Mouse (Mus musculus) lung, embryonic 16.5 days (tissue): ENCODE results near the gene Fancc. TPM values are rescaled to one million over a fixed set of nuclear protein-coding genes. Genes with fewer than 3 reads are reported as not detected.

Experiments used
- ATAC-seq: fragments of 200-750 bp; cut with Nextera tagmentation; 2 replicates; pipeline ENCODE4 v1.8.0; 2017; ENCODE audit warnings: low read depth, mild to moderate bottlenecking, moderate library complexity
- H3K27ac ChIP-seq: fragments of 300-500 bp; sonication (generic); 2 replicates; pipeline ENCODE4 v1.5.1; 2014; ENCODE audit warnings: mild to moderate bottlenecking, control low read depth, low read length
- H3K27me3 ChIP-seq: fragments of 300-500 bp; sonication (generic); 2 replicates; pipeline ENCODE4 v1.6.1; 2014; ENCODE audit warnings: low read depth, low read length, mixed read lengths; ENCODE audit not compliant: control insufficient read depth, insufficient read depth
- H3K36me3 ChIP-seq: fragments of 300-500 bp; sonication (generic); 2 replicates; pipeline ENCODE4 v1.6.1; 2014; ENCODE audit warnings: low read length; ENCODE audit not compliant: control insufficient read depth, insufficient read depth
- H3K4me1 ChIP-seq: fragments of 300-500 bp; sonication (generic); replicated peaks from 2 replicates; pipeline ENCODE4 v1.6.1; 2014; ENCODE audit warnings: low read length, mixed read lengths; ENCODE audit not compliant: control insufficient read depth, insufficient read depth
- H3K4me2 ChIP-seq: fragments of 300-500 bp; sonication (generic); 2 replicates; pipeline ENCODE4 v1.6.1; 2014; ENCODE audit warnings: low read depth, low read length, control low read depth
- H3K4me3 ChIP-seq: fragments of 300-500 bp; sonication (generic); 2 replicates; pipeline ENCODE4 v1.5.1; 2014; ENCODE audit warnings: mild to moderate bottlenecking, low read length, control low read depth
- H3K9ac ChIP-seq: fragments of 300-500 bp; sonication (generic); 2 replicates; pipeline ENCODE4 v1.6.1; 2014; ENCODE audit warnings: low read length, control low read depth
- H3K9me3 ChIP-seq: fragments of 300-500 bp; sonication (generic); 2 replicates; pipeline ENCODE4 v1.6.1; 2016; ENCODE audit warnings: low read length; ENCODE audit not compliant: control insufficient read depth
- WGBS: fragments of 180-500 bp; shearing (Covaris S2); extraction: QIAGEN DNeasy Blood & Tissue Kit; methylation state at CpG from one replicate; pipeline ENCODE4 v1.1.7; 2014; 5-methylcytosine and 5-hydroxymethylcytosine counted together
- microRNA counts: library from miRNA; unstranded; fragments of <30 nt; microRNA quantifications from one replicate; lab custom pipeline; 2016
- microRNA-seq: library from miRNA; unstranded; fragments of <30 nt; microRNA quantifications from one replicate; pipeline ENCODE4, GENCODE M21; 2016
- polyA plus RNA-seq: library from polyadenylated mRNA; unstranded; fragments of >200 nt; fragmentation: Nextera tagmentation; extraction: Ambion mirVana; gene quantifications from 2 replicates; pipeline ENCODE4 v1.2.1, GENCODE M21; 2015

The Fancc gene
- polyA plus RNA-seq, 1 experiment from 2014 or later = 27.8 TPM

DNA sequence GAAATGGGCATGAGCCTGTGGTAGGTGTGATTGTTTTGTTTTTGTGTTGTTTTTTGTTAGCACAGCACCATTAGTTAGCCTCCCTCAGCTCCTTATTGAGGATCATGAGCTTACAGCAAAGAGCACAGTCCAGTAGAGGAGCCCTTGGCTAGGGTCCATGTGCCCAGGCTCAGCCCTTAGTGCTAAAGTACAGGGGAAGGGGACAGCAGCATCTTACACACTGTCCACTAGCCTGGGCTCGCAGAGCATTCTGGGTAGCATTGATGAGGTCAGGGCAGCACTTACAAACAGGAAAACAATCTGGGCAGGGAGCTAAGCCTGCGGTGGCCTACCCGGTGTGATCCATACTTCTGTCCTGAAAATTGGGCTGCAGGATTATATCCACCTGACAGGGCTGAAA, 261.5 kb downstream of the Fancc start:
- no peaks in the 10 kb centered on the region for H3K27me3 ChIP-seq
- 73% methylated on average over 3 of the region's 3 CpGs for WGBS
- H3K4me2 ChIP-seq = no peak overlapping the region
- H3K4me3 ChIP-seq = no peak overlapping the region
- no peak for ATAC-seq
- H3K9me3 ChIP-seq = no peaks in the 10 kb centered on the region
- peak overlapping the region; percentile 86 for H3K27ac ChIP-seq
- no peak overlapping the region for H3K9ac ChIP-seq
- no peaks in the 10 kb centered on the region for H3K36me3 ChIP-seq
- H3K4me1 ChIP-seq = peaks cover 25% of the 10 kb centered on the region

MicroRNAs within 50 kb of the gene (microRNA counts, 519-probe panel; counts per million panel counts)
- microRNA mmu-miR-23b (lab: Ali Mortazavi, UCI) = 4,088 counts per million, percentile 83 among the panel's probes with 10 or more counts
- microRNA mmu-miR-24 (lab: Ali Mortazavi, UCI) = 3,682 counts per million, percentile 74 among the panel's probes with 10 or more counts
- 3,160 counts per million, percentile 62 among the panel's probes with 10 or more counts for microRNA mmu-miR-27b (lab: Ali Mortazavi, UCI)

Small RNA genes lying within 50 kb of the gene (microRNA-seq; reads per million reads assigned to microRNA genes)
- gene Mir23b = 32,566 reads per million, percentile 98 among the genes with 10 or more reads in this experiment
- not detected for gene Mir24-1
- 2,759 reads per million, percentile 85 among the genes with 10 or more reads in this experiment for gene Mir27b
- not detected for gene Mir3074-1

Other genes starting within 250 kb of the Fancc start
- gene Ptch1, start 76.3 kb upstream of the Fancc start, polyA plus RNA-seq = 33.4 and 34.2 TPM in 2 replicates